Mouse (Mus musculus) liver, embryonic 15.5 days (tissue): Measurements from ENCODE around the gene Paip2b. TPM values are rescaled to one million over a fixed set of nuclear protein-coding genes. Genes with fewer than 3 reads are reported as not detected.
"Not testable (repeated sequence)": the region's sequence is repeated elsewhere in the genome, so short reads cannot be mapped to it uniquely, and the experiment has no call there.

ENCODE experiments used
- ATAC-seq: fragments of 200-750 bp; cut with Nextera tagmentation; 2 replicates; pipeline ENCODE4 v1.8.0; 2017; ENCODE audit warnings: moderate number of reproducible peaks, mild to moderate bottlenecking, moderate library complexity; ENCODE audit not compliant: insufficient read depth
- H3K27ac ChIP-seq: fragments of 300-500 bp; sonication (generic); replicated peaks from 2 replicates; pipeline ENCODE4 v1.5.1; 2015; ENCODE audit warnings: mild to moderate bottlenecking, inconsistent platforms
- H3K27me3 ChIP-seq: fragments of 300-500 bp; sonication (generic); 2 replicates; pipeline ENCODE4 v1.6.1; 2015; ENCODE audit warnings: mild to moderate bottlenecking, inconsistent platforms
- H3K36me3 ChIP-seq: fragments of 300-500 bp; sonication (generic); replicated peaks from 2 replicates; pipeline ENCODE4 v1.6.1; 2015; ENCODE audit warnings: moderate library complexity, mild to moderate bottlenecking, inconsistent platforms
- H3K4me1 ChIP-seq: fragments of 300-500 bp; sonication (generic); replicated peaks from 2 replicates; pipeline ENCODE4 v1.6.1; 2015; ENCODE audit warnings: inconsistent platforms
- H3K4me2 ChIP-seq: fragments of 300-500 bp; sonication (generic); 2 replicates; pipeline ENCODE4 v1.6.1; 2015; ENCODE audit warnings: moderate library complexity, mild to moderate bottlenecking, inconsistent platforms
- H3K4me3 ChIP-seq: fragments of 300-500 bp; sonication (generic); replicated peaks from 2 replicates; pipeline ENCODE4 v1.5.1; 2015; ENCODE audit warnings: mild to moderate bottlenecking, inconsistent platforms
- H3K9ac ChIP-seq: fragments of 300-500 bp; sonication (generic); 2 replicates; pipeline ENCODE4 v1.6.1; 2015; ENCODE audit warnings: moderate library complexity, mild to moderate bottlenecking, inconsistent platforms
- H3K9me3 ChIP-seq: fragments of 300-500 bp; sonication (generic); replicated peaks from 2 replicates; pipeline ENCODE4 v1.6.1; 2016; ENCODE audit warnings: inconsistent platforms
- WGBS: fragments of 180-500 bp; shearing (Covaris S2); methylation state at CpG from one replicate; pipeline ENCODE4 v1.1.7; 2015; ENCODE audit warnings: mixed read lengths; ENCODE audit not compliant: insufficient replicate concordance; 5-methylcytosine and 5-hydroxymethylcytosine counted together
- polyA plus RNA-seq: library from polyadenylated mRNA; unstranded; fragments of >200 nt; fragmentation: Nextera tagmentation; extraction: Ambion mirVana; gene quantifications from 2 replicates; pipeline ENCODE4 v1.2.1, GENCODE M21; 2015

Paip2b gene
- polyA plus RNA-seq, 1 experiment from 2014 or later = 3.7 TPM

DNA sequence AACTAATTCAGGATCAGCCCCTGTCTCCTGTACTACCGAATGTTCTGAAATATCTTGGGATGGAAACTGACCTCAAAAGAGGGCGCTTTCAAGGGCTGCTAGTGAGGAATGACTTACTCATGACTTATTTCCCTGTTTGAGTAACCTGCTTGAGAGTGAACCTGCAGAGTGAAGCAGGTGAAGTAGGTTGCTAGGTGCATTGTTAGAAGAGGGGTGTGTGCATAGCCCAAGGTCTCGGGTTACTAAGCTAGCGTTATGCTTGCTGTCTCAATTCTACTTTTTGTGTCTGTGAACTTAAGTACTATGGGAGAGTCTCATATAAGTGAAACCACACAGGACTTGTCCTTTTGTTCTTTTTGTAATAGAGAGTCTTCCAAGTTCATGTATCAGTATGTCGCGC is 8.5 kb upstream of the Paip2b start:
- Histone ChIP-seq H3K27me3 (no peaks in the 10 kb centered on the region), H3K4me3 (no peak overlapping the region), H3K4me1 (no peaks in the 10 kb centered on the region), H3K27ac (no peak overlapping the region), H3K36me3 (no peaks in the 10 kb centered on the region), H3K4me2 (no peak overlapping the region), H3K9me3 (no peaks in the 10 kb centered on the region), H3K9ac (no peak overlapping the region)
- WGBS = 73% methylated on average over 6 of the region's 6 CpGs
- no peak for ATAC-seq

DNA sequence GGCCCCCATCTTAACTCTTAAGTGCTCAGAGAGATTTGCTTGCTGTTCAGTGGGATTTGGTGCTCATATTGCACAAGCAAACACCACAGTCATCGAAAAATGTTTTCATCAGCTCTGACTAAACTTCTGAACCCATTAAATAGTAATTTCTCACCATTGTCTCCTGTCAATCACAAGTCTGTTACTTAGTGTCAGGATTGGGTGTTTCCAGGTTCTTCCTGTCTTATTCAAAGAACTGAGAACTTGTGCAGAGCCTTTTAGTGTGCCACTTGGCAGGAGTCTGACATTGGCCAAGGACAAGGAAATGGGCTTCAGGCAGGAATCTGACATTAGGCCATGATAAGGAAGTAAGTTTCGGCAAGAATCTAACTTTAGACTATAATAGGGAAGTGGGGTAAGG is 6.5 kb upstream of the Paip2b start:
- H3K4me1 ChIP-seq = no peaks in the 10 kb centered on the region
- no peak overlapping the region for H3K4me2 ChIP-seq
- H3K9me3 ChIP-seq = no peaks in the 10 kb centered on the region
- no peak overlapping the region for H3K27ac ChIP-seq
- H3K36me3 ChIP-seq = no peaks in the 10 kb centered on the region
- ATAC-seq = no peak
- H3K27me3 ChIP-seq = no peaks in the 10 kb centered on the region
- H3K4me3 ChIP-seq = no peak overlapping the region
- WGBS = 52% methylated on average over 2 of the region's 2 CpGs
- H3K9ac ChIP-seq = no peak overlapping the region

DNA sequence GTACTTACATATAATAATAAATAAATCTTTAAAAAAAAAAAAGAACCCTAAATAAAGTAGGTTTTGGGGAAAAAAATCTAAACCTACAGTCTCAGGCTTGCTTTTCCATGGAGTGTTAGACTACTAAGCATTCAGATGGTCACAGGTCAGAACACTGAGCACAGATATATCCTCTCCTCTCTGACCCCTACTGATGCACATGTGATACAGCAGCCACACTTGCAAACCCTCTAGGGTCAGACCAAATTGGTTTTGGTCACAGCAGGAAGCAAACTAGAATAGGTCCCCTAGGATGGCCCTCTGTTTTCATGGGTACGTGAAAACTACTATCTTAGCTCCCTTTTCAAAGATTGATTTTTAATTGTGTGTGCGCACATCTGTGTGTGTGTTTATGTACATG is 5.3 kb upstream of the Paip2b start:
- Histone ChIP-seq H3K27me3 (no peaks in the 10 kb centered on the region), H3K9ac (no peak overlapping the region), H3K27ac (no peak overlapping the region), H3K4me1 (peaks cover 7% of the 10 kb centered on the region), H3K36me3 (no peaks in the 10 kb centered on the region), H3K4me3 (no peak overlapping the region), H3K4me2 (no peak overlapping the region), H3K9me3 (no peaks in the 10 kb centered on the region)
- 70% methylated on average over 2 of the region's 2 CpGs for WGBS
- no peak for ATAC-seq

DNA sequence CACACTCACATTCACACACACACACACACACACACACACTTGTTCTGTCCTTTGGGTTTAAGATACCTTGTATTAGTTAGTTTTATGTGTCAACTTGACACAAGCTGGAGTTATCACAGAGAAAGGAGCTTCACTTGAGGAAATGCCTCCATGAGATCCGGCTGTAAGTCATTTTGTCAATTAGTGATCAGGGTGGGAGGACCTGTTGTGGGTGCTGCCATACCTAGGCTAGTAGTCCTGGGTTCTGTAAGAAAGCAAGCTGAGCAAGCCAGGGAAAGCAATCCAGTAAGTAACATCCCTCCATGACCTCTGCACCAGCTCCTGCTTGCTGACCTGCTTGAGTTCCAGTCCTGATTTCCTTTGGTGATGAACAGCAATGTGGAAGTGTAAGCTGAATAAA is 852 bp upstream of the Paip2b start:
- not testable (repeated sequence) for H3K27me3 ChIP-seq, H3K9ac ChIP-seq, H3K9me3 ChIP-seq, H3K36me3 ChIP-seq, ATAC-seq
- peaks cover 17% of the 10 kb centered on the region for H3K4me1 ChIP-seq
- peak overlapping the region; percentile 97 for H3K4me2 ChIP-seq
- peak overlapping the region; percentile 70 for H3K27ac ChIP-seq
- WGBS = 59% methylated on average over 1 of the region's 1 CpGs
- peak overlapping the region; percentile 49 for H3K4me3 ChIP-seq

DNA sequence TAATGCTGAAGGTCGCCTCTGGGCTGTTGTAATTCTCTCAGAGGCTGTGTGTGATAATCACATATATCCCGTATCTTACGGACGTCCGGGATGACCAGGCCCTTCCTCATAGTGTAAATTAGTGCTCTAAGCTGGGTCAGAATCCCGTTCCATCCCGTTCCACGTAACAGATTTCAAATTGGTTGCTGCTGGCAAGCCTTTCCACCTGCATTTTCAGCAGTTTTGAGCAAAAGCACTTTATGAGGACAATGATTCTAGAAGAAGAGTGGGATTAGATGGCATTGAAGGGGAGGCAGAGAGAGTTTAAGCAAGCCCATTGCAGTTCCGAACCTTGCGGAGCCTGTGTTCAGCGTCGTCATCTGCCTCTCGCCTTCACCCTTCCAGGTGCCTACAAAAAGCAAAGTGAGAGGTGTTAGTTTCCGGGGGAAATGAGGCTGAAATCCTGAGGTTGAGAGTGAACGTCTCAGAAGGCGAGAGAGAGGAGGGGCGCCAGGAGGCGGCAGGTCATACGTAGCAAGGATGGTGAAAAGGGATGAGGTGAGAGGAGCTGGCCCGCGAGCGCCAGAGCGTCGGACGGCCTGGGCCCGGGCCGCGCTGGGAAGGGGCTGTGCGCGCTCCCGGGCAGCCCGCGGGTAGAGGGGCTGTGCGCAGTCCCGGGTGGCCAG is 468 bp downstream of the Paip2b start:
- ATAC-seq = peak; percentile 47; the same call in 1 of the 2 replicates
- H3K4me2 ChIP-seq = peak overlapping the region; percentile 97
- H3K9ac ChIP-seq = peak overlapping the region; percentile 72
- H3K27me3 ChIP-seq = no peaks in the 10 kb centered on the region
- H3K9me3 ChIP-seq = no peaks in the 10 kb centered on the region
- H3K4me3 ChIP-seq = peak overlapping the region; percentile 67
- H3K27ac ChIP-seq = peak overlapping the region; percentile 63; the same call in 1 of the 2 replicates
- H3K4me1 ChIP-seq = peaks cover 17% of the 10 kb centered on the region
- H3K36me3 ChIP-seq = no peaks in the 10 kb centered on the region
- WGBS = 4% methylated on average over 35 of the region's 35 CpGs

DNA sequence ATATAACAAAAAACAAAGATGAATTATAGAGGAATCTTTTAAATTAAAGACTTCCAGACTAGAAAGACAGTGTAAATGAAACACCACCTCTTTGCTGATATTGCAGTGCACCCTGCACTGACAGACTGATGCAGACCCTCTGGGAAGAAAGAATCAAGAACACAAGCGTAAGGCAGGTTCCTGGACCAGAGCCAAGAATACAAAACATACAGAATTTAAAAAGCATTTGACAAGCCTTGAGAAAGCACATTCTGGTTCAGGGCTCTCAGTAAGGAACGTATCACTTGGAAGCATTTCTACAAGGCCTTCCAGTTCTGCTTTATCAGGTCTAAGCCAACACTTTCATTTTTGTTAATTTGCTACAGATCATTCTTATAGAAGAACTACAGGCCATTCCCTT is 9.7 kb downstream of the Paip2b start:
- Histone ChIP-seq H3K4me1 (no peaks in the 10 kb centered on the region), H3K9ac (no peak overlapping the region), H3K27me3 (no peaks in the 10 kb centered on the region), H3K4me3 (no peak overlapping the region), H3K4me2 (no peak overlapping the region), H3K9me3 (no peaks in the 10 kb centered on the region), H3K36me3 (no peaks in the 10 kb centered on the region), H3K27ac (no peak overlapping the region)
- ATAC-seq = no peak
- WGBS = 58% methylated on average over 2 of the region's 2 CpGs

DNA sequence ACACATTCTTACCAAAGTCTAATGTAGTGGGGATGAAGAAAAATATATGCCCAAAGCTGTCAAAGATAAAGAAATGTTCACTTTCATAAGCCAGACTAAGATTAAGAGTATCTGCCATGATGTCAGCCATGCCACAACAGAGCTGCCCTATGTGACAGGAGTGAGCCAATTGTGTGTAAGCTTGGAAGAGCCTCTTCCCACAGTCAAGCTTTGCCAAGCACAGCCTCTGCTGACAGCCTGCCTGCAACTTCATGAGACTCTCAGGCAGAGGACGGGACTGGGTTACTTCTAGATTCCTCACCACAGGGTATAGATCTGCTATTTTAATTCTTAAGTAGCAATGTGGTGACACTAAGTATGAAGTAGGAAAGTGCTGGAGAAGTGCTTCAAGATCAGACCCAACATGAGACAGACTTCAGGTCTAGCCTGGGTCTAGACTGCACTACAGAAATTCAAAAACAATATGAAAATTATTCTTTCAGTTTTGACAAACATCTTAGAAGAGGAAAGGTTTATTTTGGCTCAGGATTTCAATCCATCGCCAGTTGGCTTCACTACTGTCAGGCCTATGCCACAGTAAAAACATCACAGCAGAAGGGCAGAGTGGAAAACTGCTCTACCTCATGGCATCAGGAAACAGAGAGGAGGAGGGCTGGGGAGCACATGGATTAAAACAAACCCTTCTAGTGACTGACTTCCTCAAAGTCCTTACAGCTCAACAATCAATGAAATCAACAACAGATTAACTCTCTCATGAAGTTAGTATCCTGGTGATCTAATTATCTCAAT is 10.6 kb downstream of the Paip2b start:
- 59% methylated on average over 2 of the region's 2 CpGs for WGBS
- no peak for ATAC-seq

DNA sequence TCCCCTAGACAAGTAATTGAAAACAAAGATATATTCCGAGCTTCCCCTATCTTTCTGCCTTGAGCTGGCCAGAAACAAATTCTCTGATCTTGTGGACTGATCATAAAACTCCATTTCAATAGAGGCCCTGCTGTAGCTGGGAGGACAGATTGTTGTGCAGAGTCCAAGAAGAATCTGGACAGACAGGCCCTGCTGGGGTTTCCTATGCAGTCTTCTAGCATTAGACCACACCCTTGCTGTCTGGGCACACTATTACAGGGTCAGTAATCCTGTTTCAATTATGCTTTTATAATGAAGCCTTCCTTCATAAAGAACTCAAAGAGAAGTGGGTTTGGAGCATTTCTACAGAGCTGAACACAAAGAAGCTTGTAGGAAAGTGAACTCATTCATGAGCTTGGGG is 12.5 kb downstream of the Paip2b start:
- Histone ChIP-seq H3K4me2 (no peak overlapping the region), H3K27me3 (no peaks in the 10 kb centered on the region), H3K4me1 (no peaks in the 10 kb centered on the region), H3K4me3 (no peak overlapping the region), H3K9me3 (no peaks in the 10 kb centered on the region), H3K36me3 (peaks cover under 1% of the 10 kb centered on the region; the same call in 1 of the 2 replicates), H3K9ac (no peak overlapping the region), H3K27ac (no peak overlapping the region)
- WGBS = 58% methylated on average over 1 of the region's 1 CpGs
- no peak for ATAC-seq

More for the DNA sequence above, 10.6 kb downstream of the Paip2b start:
- Histone ChIP-seq H3K27ac (no peak overlapping the region), H3K27me3 (no peaks in the 10 kb centered on the region), H3K36me3 (no peaks in the 10 kb centered on the region), H3K4me1 (no peaks in the 10 kb centered on the region), H3K4me3 (no peak overlapping the region), H3K9ac (no peak overlapping the region), H3K9me3 (no peaks in the 10 kb centered on the region), H3K4me2 (no peak overlapping the region)

DNA sequence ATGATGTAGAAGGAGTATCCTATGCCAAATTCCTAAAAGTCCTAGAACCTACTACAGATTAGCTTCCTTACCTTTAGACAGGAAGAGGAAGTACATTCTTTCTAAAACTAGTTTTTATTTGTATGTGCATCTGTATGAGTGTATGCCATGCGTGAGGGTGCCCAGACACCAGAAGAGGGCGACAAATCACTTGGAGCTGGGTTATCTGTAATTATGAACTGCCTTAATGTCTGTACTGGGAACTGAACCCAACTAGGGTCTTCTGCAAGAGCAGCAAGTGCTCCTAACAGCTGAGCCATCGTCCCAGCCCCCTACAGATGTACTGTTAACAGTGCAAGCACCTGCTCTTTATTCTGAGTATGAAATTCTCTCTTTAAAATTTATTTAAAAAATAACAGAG is 15.7 kb downstream of the Paip2b start:
- Histone ChIP-seq H3K4me2 (no peak overlapping the region), H3K4me3 (no peak overlapping the region), H3K9ac (no peak overlapping the region), H3K4me1 (no peaks in the 10 kb centered on the region), H3K9me3 (no peaks in the 10 kb centered on the region), H3K27me3 (no peaks in the 10 kb centered on the region), H3K36me3 (peaks cover 8% of the 10 kb centered on the region; the same call in 1 of the 2 replicates), H3K27ac (no peak overlapping the region)
- WGBS = 77% methylated on average over 3 of the region's 3 CpGs
- ATAC-seq = no peak

DNA sequence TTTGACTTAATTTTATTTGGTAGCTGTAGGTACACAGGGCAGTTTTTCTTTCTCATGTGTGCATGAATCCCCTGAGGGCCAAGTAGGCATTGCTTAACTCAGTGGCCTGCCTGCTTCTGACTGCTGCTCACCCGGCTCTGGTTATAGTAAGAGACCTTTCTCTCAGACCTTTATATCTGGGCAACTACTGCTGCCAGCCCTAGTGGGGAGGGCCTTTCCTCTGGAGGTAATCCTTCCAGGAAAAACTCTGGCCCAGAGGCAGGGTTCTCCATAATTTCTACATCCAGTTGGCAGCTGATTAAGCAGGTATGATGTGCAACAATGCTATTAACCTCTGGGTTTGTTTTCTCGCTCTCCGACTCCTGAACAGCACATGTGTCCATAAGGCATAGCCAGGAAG is 28.7 kb downstream of the Paip2b start:
- Histone ChIP-seq H3K9me3 (no peaks in the 10 kb centered on the region), H3K36me3 (0 out of 2 replicates have a peak, but pooled peaks cover 4% of the 10 kb centered on the region), H3K4me2 (no peak overlapping the region), H3K4me3 (no peak overlapping the region), H3K4me1 (no peaks in the 10 kb centered on the region), H3K27ac (no peak overlapping the region), H3K27me3 (no peaks in the 10 kb centered on the region), H3K9ac (no peak overlapping the region)
- 68% methylated on average over 3 of the region's 3 CpGs for WGBS
- ATAC-seq = no peak

DNA sequence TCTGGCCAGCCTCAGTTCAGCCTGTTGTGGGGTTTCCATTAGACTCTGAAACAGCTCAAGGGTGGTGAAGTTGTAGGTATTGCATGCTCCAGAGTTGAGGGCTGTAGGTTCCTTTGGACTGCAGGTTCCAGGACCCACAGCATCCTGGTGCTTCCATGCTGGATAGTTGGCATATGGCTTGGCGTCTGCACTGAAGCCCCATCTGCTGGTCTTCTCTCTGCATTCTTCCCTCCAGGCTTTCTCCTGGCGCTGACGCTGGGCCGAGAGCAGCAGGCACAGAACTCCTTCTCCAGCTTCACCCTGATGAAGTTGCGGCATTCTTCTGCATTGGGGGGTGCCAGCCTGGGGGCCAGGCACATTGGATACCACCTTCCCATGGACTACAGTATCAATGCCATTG is 29.5 kb downstream of the Paip2b start:
- Histone ChIP-seq H3K9me3 (no peaks in the 10 kb centered on the region), H3K36me3 (0 out of 2 replicates have a peak, but pooled peaks cover 4% of the 10 kb centered on the region), H3K27ac (no peak overlapping the region), H3K27me3 (peaks cover 2% of the 10 kb centered on the region; the same call in 1 of the 2 replicates), H3K4me1 (no peaks in the 10 kb centered on the region), H3K9ac (no peak overlapping the region), H3K4me2 (no peak overlapping the region), H3K4me3 (no peak overlapping the region)
- 64% methylated on average over 5 of the region's 5 CpGs for WGBS
- no peak for ATAC-seq
